In genomic region chr8:4324525-4324924, GRCm38 (mm10) we compare ENCODE assay signal across 8 mouse cellular contexts. TPM values are rescaled to one million over a fixed set of nuclear protein-coding genes. Genes with fewer than 3 reads are reported as not detected.
DNase-seq lines count a peak whose midpoint lies in the region; ATAC-seq and TF ChIP-seq lines count a peak whose summit lies in the region.

No protein-coding gene starts in this region.

- peaks cover 18% of the 10 kb centered on the region for H3K4me1 ChIP-seq in kidney, embryonic 14.5 days (ENCODE audit: control insufficient read depth, insufficient read depth, low read length)
- H3K4me1 ChIP-seq in E14TG2a.4 (replicated peaks; ENCODE audit: low read depth, low read length), result peaks cover 60% of the 10 kb centered on the region
- H3K4me1 ChIP-seq in embryonic facial prominence, embryonic 11.5 days (ENCODE audit: control insufficient read depth, insufficient read depth, low read length), result no peaks in the 10 kb centered on the region
- no peaks in the 10 kb centered on the region for H3K4me1 ChIP-seq in hindbrain, embryonic 11.5 days (replicated peaks; ENCODE audit: control insufficient read depth, insufficient read depth, low read length)
- peaks cover 14% of the 10 kb centered on the region; the same call in 1 of the 2 replicates for H3K4me1 ChIP-seq in lung, postnatal 0 days (ENCODE audit: insufficient read depth, low read depth, low read length)
- H3K4me1 ChIP-seq in small intestine, adult 2 months (ENCODE audit: control insufficient read depth, insufficient read depth, insufficient read length, low read length), result peaks cover 16% of the 10 kb centered on the region; the same call in 1 of the 2 replicates

- peak overlapping the region; percentile 84 for H3K27ac ChIP-seq in kidney, embryonic 14.5 days (ENCODE audit: low read depth, low read length)
- peak overlapping the region; percentile 77 for H3K27ac ChIP-seq in embryonic facial prominence, embryonic 11.5 days (replicated peaks; ENCODE audit: low read depth, low read length)
- peak overlapping the region; percentile 81 for H3K27ac ChIP-seq in hindbrain, embryonic 11.5 days (ENCODE audit: low read depth, low read length)
- peak overlapping the region; percentile 93 for H3K27ac ChIP-seq in lung, postnatal 0 days (ENCODE audit: low read length)
- H3K27ac ChIP-seq in small intestine, adult 2 months (ENCODE audit: insufficient read depth, low read depth, low read length), result peak overlapping the region; percentile 85

- no peak for DNase-seq in kidney, adult 9 months
- no peak for DNase-seq in embryonic facial prominence, embryonic 11.5 days (ENCODE audit: low spot score)
- no peak for DNase-seq in hindbrain, embryonic 11.5 days (ENCODE audit: low spot score)
- no peak for DNase-seq in lung, postnatal 0 days (ENCODE audit: low spot score)
- DNase-seq in embryo, embryonic 11 days, result no peak

- peak; percentile 68 for ATAC-seq in kidney, embryonic 14.5 days (ENCODE audit: low FRiP score, low TSS enrichment)
- ATAC-seq in embryonic facial prominence, embryonic 11.5 days (replicated peaks; ENCODE audit: insufficient number of reproducible peaks, low FRiP score, low TSS enrichment, low read depth), result peak; percentile 70
- peak; percentile 76 for ATAC-seq in hindbrain, embryonic 11.5 days (ENCODE audit: low FRiP score)
- ATAC-seq in lung, postnatal 0 days, result peak; percentile 73

- TF ChIP-seq CTCF in E14TG2a.4 (conservative IDR thresholded peaks at IDR 0.05; ENCODE audit: low read length), result no peak
- no peak for TF ChIP-seq CTCF in lung, postnatal 0 days (IDR thresholded peaks at IDR 0.05)
- no peak for TF ChIP-seq CTCF in small intestine, adult 2 months (IDR thresholded peaks at IDR 0.05; ENCODE audit: extremely low read depth, insufficient read length, insufficient replicate concordance, low read depth, low read length)

- H3K4me2 ChIP-seq in kidney, embryonic 14.5 days (replicated peaks; ENCODE audit: low read depth, low read length), result peak overlapping the region; percentile 74
- H3K4me2 ChIP-seq in embryonic facial prominence, embryonic 11.5 days (ENCODE audit: low read depth, low read length), result peak overlapping the region; percentile 46
- peak overlapping the region; percentile 67 for H3K4me2 ChIP-seq in hindbrain, embryonic 11.5 days (replicated peaks; ENCODE audit: low read depth, low read length)
- peak overlapping the region; percentile 86 for H3K4me2 ChIP-seq in lung, postnatal 0 days (replicated peaks; ENCODE audit: low read depth, low read length)

- H3K9ac ChIP-seq in kidney, embryonic 14.5 days (ENCODE audit: low read depth, low read length), result peak overlapping the region; percentile 99
- peak overlapping the region; percentile 95 for H3K9ac ChIP-seq in embryonic facial prominence, embryonic 11.5 days (replicated peaks; ENCODE audit: low read length)
- H3K9ac ChIP-seq in hindbrain, embryonic 11.5 days (ENCODE audit: low read depth, low read length), result peak overlapping the region; percentile 93
- peak overlapping the region; percentile 98 for H3K9ac ChIP-seq in lung, postnatal 0 days (replicated peaks; ENCODE audit: low read depth)

- no peaks in the 10 kb centered on the region for H3K27me3 ChIP-seq in kidney, embryonic 14.5 days (ENCODE audit: control insufficient read depth, insufficient read depth, low read length)
- no peaks in the 10 kb centered on the region for H3K27me3 ChIP-seq in E14TG2a.4 (ENCODE audit: insufficient read depth, low read length)
- no peaks in the 10 kb centered on the region for H3K27me3 ChIP-seq in embryonic facial prominence, embryonic 11.5 days (ENCODE audit: control insufficient read depth, insufficient read depth, low read length)
- H3K27me3 ChIP-seq in hindbrain, embryonic 11.5 days (ENCODE audit: control insufficient read depth, insufficient read depth, low read length), result no peaks in the 10 kb centered on the region
- H3K27me3 ChIP-seq in lung, postnatal 0 days (replicated peaks; ENCODE audit: insufficient read depth, low read length), result no peaks in the 10 kb centered on the region
- no peaks in the 10 kb centered on the region for H3K27me3 ChIP-seq in small intestine, adult 2 months (ENCODE audit: control insufficient read depth, insufficient read depth, low read length)

- TF ChIP-seq EP300 in lung, postnatal 0 days (IDR thresholded peaks at IDR 0.05), result no peak

- peak overlapping the region; percentile 99 for H3K4me3 ChIP-seq in kidney, embryonic 14.5 days (ENCODE audit: low read length)
- peak overlapping the region; percentile 94 for H3K4me3 ChIP-seq in E14TG2a.4 (replicated peaks; ENCODE audit: low read length)
- peak overlapping the region; percentile 94 for H3K4me3 ChIP-seq in embryonic facial prominence, embryonic 11.5 days (ENCODE audit: low read depth, low read length)
- H3K4me3 ChIP-seq in hindbrain, embryonic 11.5 days (ENCODE audit: low read depth, low read length), result peak overlapping the region; percentile 85
- H3K4me3 ChIP-seq in lung, postnatal 0 days (ENCODE audit: low read depth, low read length), result peak overlapping the region; percentile 99
- H3K4me3 ChIP-seq in small intestine, adult 2 months (ENCODE audit: low read depth, low read length), result peak overlapping the region; percentile 98

- H3K36me3 ChIP-seq in kidney, embryonic 14.5 days (ENCODE audit: control insufficient read depth, insufficient read depth, low read length), result peaks cover 46% of the 10 kb centered on the region
- H3K36me3 ChIP-seq in E14TG2a.4 (ENCODE audit: insufficient read depth, low read length), result peaks cover 64% of the 10 kb centered on the region
- H3K36me3 ChIP-seq in embryonic facial prominence, embryonic 11.5 days (replicated peaks; ENCODE audit: control insufficient read depth, insufficient read depth, low read depth, low read length), result peaks cover 2% of the 10 kb centered on the region; the same call in 1 of the 2 replicates
- peaks cover 6% of the 10 kb centered on the region; the same call in 1 of the 2 replicates for H3K36me3 ChIP-seq in hindbrain, embryonic 11.5 days (ENCODE audit: control insufficient read depth, insufficient read depth, low read length)
- H3K36me3 ChIP-seq in lung, postnatal 0 days (ENCODE audit: insufficient read depth, low read length), result 0 out of 2 replicates have a peak, but pooled peaks cover 4% of the 10 kb centered on the region
- H3K36me3 ChIP-seq in small intestine, adult 2 months (ENCODE audit: control insufficient read depth, insufficient read depth, low read length), result peaks cover 23% of the 10 kb centered on the region

- no peak for TF ChIP-seq POLR2A in small intestine, adult 2 months (IDR thresholded peaks at IDR 0.05; ENCODE audit: low read depth, low read length)

- under 1% methylated on average over 41 of the region's 42 CpGs for WGBS in kidney, embryonic 14.5 days
- under 1% methylated on average over 38 of the region's 42 CpGs for WGBS in embryonic facial prominence, embryonic 11.5 days
- WGBS in hindbrain, embryonic 11.5 days, result 0% methylated on average over 41 of the region's 42 CpGs
- 4% methylated on average over 39 of the region's 42 CpGs for WGBS in lung, postnatal 0 days
- under 1% methylated on average over 42 of the region's 42 CpGs for WGBS in small intestine, adult 2 months

- no peaks in the 10 kb centered on the region for H3K9me3 ChIP-seq in kidney, embryonic 14.5 days (ENCODE audit: control insufficient read depth, low read length)
- H3K9me3 ChIP-seq in E14TG2a.4 (ENCODE audit: low read length), result no peaks in the 10 kb centered on the region
- no peaks in the 10 kb centered on the region for H3K9me3 ChIP-seq in embryonic facial prominence, embryonic 11.5 days (replicated peaks; ENCODE audit: control insufficient read depth, low read length)
- no peaks in the 10 kb centered on the region for H3K9me3 ChIP-seq in hindbrain, embryonic 11.5 days (ENCODE audit: control insufficient read depth, low read length)
- no peaks in the 10 kb centered on the region for H3K9me3 ChIP-seq in lung, postnatal 0 days (ENCODE audit: low read length)

RNA-seq across cellular contexts. Expression of gene Ccl25, which starts 0.5 kb away (rescaled TPM):
- 14.7 and 17.2 TPM in 2 replicates for polyA plus RNA-seq in kidney, embryonic 14.5 days (2014; fragmentation: Nextera tagmentation; extraction: Ambion mirVana)
- polyA plus RNA-seq in embryonic facial prominence, embryonic 11.5 days (2014; fragmentation: Nextera tagmentation; extraction: Ambion mirVana), result 13.6 and 14.0 TPM in 2 replicates
- polyA plus RNA-seq in hindbrain, embryonic 11.5 days (2014; fragmentation: Nextera tagmentation; extraction: Ambion mirVana), result 19.4 and 21.9 TPM in 2 replicates
- 4.3 and 4.9 TPM in 2 replicates for polyA plus RNA-seq in lung, postnatal 0 days (2015; fragmentation: Nextera tagmentation; extraction: Ambion mirVana)
- 84.4 and 180 TPM in 2 replicates for polyA plus RNA-seq in small intestine, adult 2 months (2012; rRNA removed)

RNA-seq across cellular contexts. Expression of gene Elavl1, which starts 0.7 kb away (rescaled TPM):
- polyA plus RNA-seq in kidney, embryonic 14.5 days (2014; fragmentation: Nextera tagmentation; extraction: Ambion mirVana), result 201 and 312 TPM in 2 replicates
- 384 and 409 TPM in 2 replicates for polyA plus RNA-seq in embryonic facial prominence, embryonic 11.5 days (2014; fragmentation: Nextera tagmentation; extraction: Ambion mirVana)
- polyA plus RNA-seq in hindbrain, embryonic 11.5 days (2014; fragmentation: Nextera tagmentation; extraction: Ambion mirVana), result 313 and 314 TPM in 2 replicates
- polyA plus RNA-seq in lung, postnatal 0 days (2015; fragmentation: Nextera tagmentation; extraction: Ambion mirVana), result 90.9 and 110 TPM in 2 replicates
- polyA plus RNA-seq in small intestine, adult 2 months (2012; rRNA removed), result 13.3 and 20.7 TPM in 2 replicates

RNA-seq across cellular contexts. Expression of gene Timm44, which starts 48.8 kb away (rescaled TPM):
- 75.7 and 81.2 TPM in 2 replicates for polyA plus RNA-seq in kidney, embryonic 14.5 days (2014; fragmentation: Nextera tagmentation; extraction: Ambion mirVana)
- polyA plus RNA-seq in embryonic facial prominence, embryonic 11.5 days (2014; fragmentation: Nextera tagmentation; extraction: Ambion mirVana), result 70.2 and 74.3 TPM in 2 replicates
- polyA plus RNA-seq in hindbrain, embryonic 11.5 days (2014; fragmentation: Nextera tagmentation; extraction: Ambion mirVana), result 59.6 and 59.7 TPM in 2 replicates
- polyA plus RNA-seq in lung, postnatal 0 days (2015; fragmentation: Nextera tagmentation; extraction: Ambion mirVana), result 30.7 and 36.1 TPM in 2 replicates
- polyA plus RNA-seq in small intestine, adult 2 months (2012; rRNA removed), result 51.6 and 65.2 TPM in 2 replicates
